Mouse (Mus musculus) olfactory bulb, adult 2 months (tissue): ENCODE results near the gene Rasgrp3.

Source experiments
- CTCF ChIP-seq: fragments of 200-500 bp; IDR thresholded peaks from 2 replicates; pipeline ENCODE4 v1.5.1; 2012; ENCODE audit warnings: low read depth, mild to moderate bottlenecking, low read length, moderate library complexity; ENCODE audit not compliant: insufficient read depth
- POLR2A ChIP-seq: fragments of 200-500 bp; IDR thresholded peaks from 2 replicates; pipeline ENCODE4 v1.6.1; 2012; ENCODE audit warnings: mild to moderate bottlenecking, low read depth, low read length, moderate library complexity; ENCODE audit not compliant: insufficient read depth

DNA sequence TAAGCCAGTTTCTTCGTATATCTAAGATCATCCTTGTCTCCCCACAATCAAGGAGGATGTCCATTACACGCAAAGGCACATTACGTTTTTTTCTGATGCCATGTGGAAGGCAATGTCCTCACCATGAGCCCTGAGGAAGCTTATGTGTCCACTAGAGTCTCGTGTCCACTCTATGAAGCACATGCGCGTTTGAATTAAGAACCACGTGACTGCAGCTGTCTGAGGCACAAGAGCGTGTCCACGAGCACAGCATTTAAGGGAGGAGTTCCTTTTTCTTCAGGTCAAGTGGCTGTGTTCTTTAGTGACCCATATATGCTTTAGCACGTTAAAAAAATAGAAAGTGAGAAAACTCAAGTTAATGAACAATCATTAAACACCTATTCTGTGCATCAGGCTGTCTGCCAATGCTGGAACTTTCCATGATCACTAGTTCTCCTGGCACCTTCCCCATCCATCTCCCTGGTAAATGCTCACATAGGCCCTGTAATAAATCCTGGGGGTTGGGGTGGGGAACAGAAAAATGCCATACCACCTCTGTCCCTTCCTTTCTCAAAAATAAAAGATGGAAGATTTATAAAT is 70.5 kb downstream of the Rasgrp3 start:
- TF ChIP-seq POLR2A (no peak), CTCF (no peak)
